Comparison of ENCODE assay signal across 9 mouse cellular contexts in genomic region chr2:178698648-178699047, GRCm38 (mm10).
A peak's percentile ranks its signal among the peaks of the same experiment; 100 is the strongest.
DNase-seq lines count a peak whose midpoint lies in the region; ATAC-seq and TF ChIP-seq lines count a peak whose summit lies in the region.
"Had no signal": no experiment of that assay in that cellular context is flagged by ENCODE, and none has a peak within 500 bp of the region (broad histone marks: within the 10 kb centered on the region; RNA-seq: fewer than 3 reads in every experiment).

No protein-coding gene starts in this region.

- no peak overlapping the region for H3K4me3 ChIP-seq in neural tube, embryonic 14.5 days (ENCODE audit: low read depth, low read length)
- H3K4me3 ChIP-seq in kidney, postnatal 0 days (replicated peaks; ENCODE audit: low read depth, low read length) = no peak overlapping the region
- H3K4me3 ChIP-seq in small intestine, adult 2 months (ENCODE audit: low read depth, low read length) = no peak overlapping the region
- H3K4me3 ChIP-seq: heart, embryonic 15.5 days; myocyte had no signal

- H3K9ac ChIP-seq in neural tube, embryonic 14.5 days (replicated peaks; ENCODE audit: low read depth, low read length) = no peak overlapping the region
- no peak overlapping the region for H3K9ac ChIP-seq in kidney, postnatal 0 days (ENCODE audit: low read depth, low read length)
- H3K9ac ChIP-seq: heart, embryonic 15.5 days had no signal

- ATAC-seq in neural tube, embryonic 14.5 days (ENCODE audit: low read depth) = peak; percentile 24; the same call in 1 of the 2 replicates
- peak; percentile 99 for ATAC-seq in frontal cortex, adult (ENCODE audit: low TSS enrichment)
- no peak for ATAC-seq in kidney, postnatal 0 days (replicated peaks; ENCODE audit: low FRiP score, low read depth)

- no peaks in the 10 kb centered on the region for H3K36me3 ChIP-seq in neural tube, embryonic 14.5 days (ENCODE audit: control insufficient read depth, insufficient read depth, low read length)
- H3K36me3 ChIP-seq in kidney, postnatal 0 days (ENCODE audit: insufficient read depth, low read length) = no peaks in the 10 kb centered on the region
- no peaks in the 10 kb centered on the region for H3K36me3 ChIP-seq in small intestine, adult 2 months (ENCODE audit: control insufficient read depth, insufficient read depth, low read length)
- H3K36me3 ChIP-seq: heart, embryonic 15.5 days had no signal

- H3K4me1 ChIP-seq in neural tube, embryonic 14.5 days (ENCODE audit: control insufficient read depth, insufficient read depth, low read length) = no peaks in the 10 kb centered on the region
- no peaks in the 10 kb centered on the region for H3K4me1 ChIP-seq in kidney, postnatal 0 days (replicated peaks; ENCODE audit: insufficient read depth, low read length)
- H3K4me1 ChIP-seq in small intestine, adult 2 months (ENCODE audit: control insufficient read depth, insufficient read depth, insufficient read length, low read length) = no peaks in the 10 kb centered on the region
- H3K4me1 ChIP-seq: heart, embryonic 15.5 days had no signal

- H3K4me2 ChIP-seq in neural tube, embryonic 14.5 days (ENCODE audit: low read depth, low read length) = no peak overlapping the region
- no peak overlapping the region for H3K4me2 ChIP-seq in kidney, postnatal 0 days (ENCODE audit: low read length)
- H3K4me2 ChIP-seq: heart, embryonic 15.5 days had no signal

- intact Hi-C loops in left cerebral cortex, postnatal 4 days (cut with DNase I) = no loop called here

- no peak for TF ChIP-seq CTCF in kidney, postnatal 0 days (IDR thresholded peaks at IDR 0.05; ENCODE audit: low read depth)
- TF ChIP-seq CTCF in small intestine, adult 2 months (IDR thresholded peaks at IDR 0.05; ENCODE audit: extremely low read depth, insufficient read length, insufficient replicate concordance, low read depth, low read length) = no peak

- H3K9me3 ChIP-seq in neural tube, embryonic 14.5 days (ENCODE audit: control insufficient read depth, low read length) = no peaks in the 10 kb centered on the region
- no peaks in the 10 kb centered on the region for H3K9me3 ChIP-seq in kidney, postnatal 0 days (replicated peaks; ENCODE audit: low read length)
- H3K9me3 ChIP-seq: heart, embryonic 15.5 days had no signal

- H3K27me3 ChIP-seq in neural tube, embryonic 14.5 days (ENCODE audit: control insufficient read depth, insufficient read depth, low read length) = no peaks in the 10 kb centered on the region
- H3K27me3 ChIP-seq in kidney, postnatal 0 days (ENCODE audit: insufficient read depth, low read length) = no peaks in the 10 kb centered on the region
- no peaks in the 10 kb centered on the region for H3K27me3 ChIP-seq in small intestine, adult 2 months (ENCODE audit: control insufficient read depth, insufficient read depth, low read length)
- H3K27me3 ChIP-seq: heart, embryonic 15.5 days had no signal

- DNase-seq in neural tube, embryonic 10.5 days (ENCODE audit: extremely low spot score, low spot score) = no peak
- peak; percentile 36 for DNase-seq in kidney, postnatal 0 days (ENCODE audit: low spot score)
- peak; percentile 75 for DNase-seq in left cerebral cortex, postnatal 4 days
- no peak for DNase-seq in yolk sac, embryonic 10.5 days (ENCODE audit: low spot score)

- no peak for TF ChIP-seq POLR2A in small intestine, adult 2 months (IDR thresholded peaks at IDR 0.05; ENCODE audit: low read depth, low read length)

- 73% methylated on average over 13 of the region's 13 CpGs for WGBS in neural tube, embryonic 14.5 days
- WGBS in kidney, postnatal 0 days = 46% methylated on average over 13 of the region's 13 CpGs
- 68% methylated on average over 13 of the region's 13 CpGs for WGBS in small intestine, adult 2 months

- no peak overlapping the region for H3K27ac ChIP-seq in neural tube, embryonic 14.5 days (ENCODE audit: low read depth, low read length)
- H3K27ac ChIP-seq in kidney, postnatal 0 days = 0 out of 2 replicates have a peak overlapping the region, but pooled peaks have one; percentile 5
- 0 out of 2 replicates have a peak overlapping the region, but pooled peaks have one; percentile 10 for H3K27ac ChIP-seq in small intestine, adult 2 months (ENCODE audit: insufficient read depth, low read depth, low read length)
- H3K27ac ChIP-seq: heart, embryonic 15.5 days had no signal

Comparison
In these comparisons a context has a peak if more than half of its experiments do, and no peak if none do; other contexts are left out.
1. DNase-seq: peak in kidney, postnatal 0 days (single experiment) and left cerebral cortex, postnatal 4 days (single experiment); none in neural tube, embryonic 10.5 days (single experiment) and yolk sac, embryonic 10.5 days (single experiment).